Mouse (Mus musculus) liver, embryonic 16.5 days (tissue): ENCODE data around the gene Lrrc23. TPM values are rescaled to one million over a fixed set of nuclear protein-coding genes. Genes with fewer than 3 reads are reported as not detected.
A peak's percentile ranks its signal among the peaks of the same experiment; 100 is the strongest.

Experiments
- ATAC-seq: fragments of 200-750 bp; cut with Nextera tagmentation; 2 replicates; pipeline ENCODE4 v1.8.0; 2017; ENCODE audit warnings: low read depth, mild to moderate bottlenecking, moderate number of reproducible peaks, moderate library complexity
- H3K27ac ChIP-seq: fragments of 300-500 bp; sonication (generic); 2 replicates; pipeline ENCODE4 v1.5.1; 2014; ENCODE audit warnings: mild to moderate bottlenecking, low read length
- H3K27me3 ChIP-seq: fragments of 300-500 bp; sonication (generic); 2 replicates; pipeline ENCODE4 v1.6.1; 2014; ENCODE audit warnings: low read depth, low read length, mixed read lengths; ENCODE audit not compliant: control insufficient read depth, insufficient read depth
- H3K36me3 ChIP-seq: fragments of 300-500 bp; sonication (generic); 2 replicates; pipeline ENCODE4 v1.6.1; 2014; ENCODE audit warnings: mild to moderate bottlenecking; ENCODE audit not compliant: control insufficient read depth, insufficient read depth
- H3K4me1 ChIP-seq: fragments of 300-500 bp; sonication (generic); 2 replicates; pipeline ENCODE4 v1.6.1; 2014; ENCODE audit warnings: low read depth, low read length, mixed read lengths; ENCODE audit not compliant: control insufficient read depth
- H3K4me2 ChIP-seq: fragments of 300-500 bp; sonication (generic); 2 replicates; pipeline ENCODE4 v1.6.1; 2014; ENCODE audit warnings: low read depth, low read length, mixed read lengths
- H3K4me3 ChIP-seq: fragments of 300-500 bp; sonication (generic); 2 replicates; pipeline ENCODE4 v1.5.1; 2014; ENCODE audit warnings: low read depth, mild to moderate bottlenecking, low read length
- H3K9ac ChIP-seq: fragments of 300-500 bp; sonication (generic); 2 replicates; pipeline ENCODE4 v1.6.1; 2014; ENCODE audit warnings: low read depth, low read length
- H3K9me3 ChIP-seq: fragments of 300-500 bp; sonication (generic); replicated peaks from 2 replicates; pipeline ENCODE4 v1.6.1; 2016; ENCODE audit warnings: low read length; ENCODE audit not compliant: control insufficient read depth
- WGBS: fragments of 180-500 bp; shearing (Covaris S2); extraction: QIAGEN DNeasy Blood & Tissue Kit; methylation state at CpG from one replicate; pipeline ENCODE4 v1.1.7; 2014; ENCODE audit not compliant: insufficient replicate concordance; 5-methylcytosine and 5-hydroxymethylcytosine counted together
- polyA plus RNA-seq: library from polyadenylated mRNA; unstranded; fragments of >200 nt; fragmentation: Nextera tagmentation; extraction: Ambion mirVana; gene quantifications from 2 replicates; pipeline ENCODE4 v1.2.1, GENCODE M21; 2015

The Lrrc23 gene
- polyA plus RNA-seq, 1 experiment from 2014 or later, result not detected

DNA sequence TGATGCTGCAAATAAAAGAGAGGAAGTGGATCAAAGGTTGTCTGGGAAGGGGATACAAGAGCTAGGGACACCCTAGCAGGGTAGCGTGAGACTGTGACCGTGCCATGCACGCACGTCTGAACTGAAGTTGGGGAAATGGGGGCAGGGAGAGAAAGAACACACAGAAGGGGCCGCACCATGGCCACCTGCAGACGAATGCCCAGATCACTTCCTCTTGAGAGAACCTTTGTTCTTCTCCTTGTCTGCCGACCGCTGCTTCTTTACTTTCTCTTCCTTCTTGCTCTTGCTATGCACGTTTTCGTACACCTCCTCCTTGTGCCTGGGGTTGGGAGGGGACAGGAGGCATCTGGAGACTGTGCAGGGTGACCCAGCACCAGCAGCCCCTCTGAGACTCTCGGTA, 58.6 kb downstream of the Lrrc23 start:
- H3K36me3 ChIP-seq, result peaks cover 10% of the 10 kb centered on the region
- no peak for ATAC-seq
- no peak overlapping the region for H3K9ac ChIP-seq
- 54% methylated on average over 11 of the region's 11 CpGs for WGBS
- no peaks in the 10 kb centered on the region for H3K27me3 ChIP-seq
- peaks cover 36% of the 10 kb centered on the region for H3K4me1 ChIP-seq
- H3K4me2 ChIP-seq, result no peak overlapping the region
- H3K9me3 ChIP-seq, result no peaks in the 10 kb centered on the region
- no peak overlapping the region for H3K4me3 ChIP-seq
- peak overlapping the region; percentile 54; the same call in 1 of the 2 replicates for H3K27ac ChIP-seq

Other genes starting within 250 kb of the Lrrc23 start
- 75.8 and 79.9 TPM in 2 replicates for gene C1s1, start 237.4 kb downstream of the Lrrc23 start, polyA plus RNA-seq
- not detected in 2 replicates for gene C1rb, start 209.4 kb downstream of the Lrrc23 start, polyA plus RNA-seq
- gene C1s2, start 143.6 kb downstream of the Lrrc23 start, polyA plus RNA-seq, result 0.04 TPM in 1 of 2 replicates, not detected in the other
- gene Lpcat3, start 116.7 kb downstream of the Lrrc23 start, polyA plus RNA-seq, result 80.1 and 88.6 TPM in 2 replicates
- gene Emg1, start 67.5 kb downstream of the Lrrc23 start, polyA plus RNA-seq, result 105 and 121 TPM in 2 replicates
- 206 and 214 TPM in 2 replicates for gene Phb2, start 67.4 kb downstream of the Lrrc23 start, polyA plus RNA-seq
- gene Ptpn6, start 41.0 kb downstream of the Lrrc23 start, polyA plus RNA-seq, result 38.2 and 38.3 TPM in 2 replicates
- gene Grcc10, start 38.4 kb downstream of the Lrrc23 start, polyA plus RNA-seq, result 80.7 and 83.6 TPM in 2 replicates
- not detected in 2 replicates for gene Gm45234, start 23.7 kb downstream of the Lrrc23 start, polyA plus RNA-seq
- gene Atn1, start 23.2 kb downstream of the Lrrc23 start, polyA plus RNA-seq, result 1.3 and 1.7 TPM in 2 replicates
- gene Eno2, start 10.1 kb downstream of the Lrrc23 start, polyA plus RNA-seq, result 0.40 and 0.43 TPM in 2 replicates
- 8.6 and 9.1 TPM in 2 replicates for gene Spsb2, start 28.9 kb upstream of the Lrrc23 start, polyA plus RNA-seq
- 450 and 452 TPM in 2 replicates for gene Tpi1, start 34.6 kb upstream of the Lrrc23 start, polyA plus RNA-seq
- gene Usp5, start 49.8 kb upstream of the Lrrc23 start, polyA plus RNA-seq, result 50.0 and 52.7 TPM in 2 replicates
- 171 and 180 TPM in 2 replicates for gene Cdca3, start 49.8 kb upstream of the Lrrc23 start, polyA plus RNA-seq
- 0.13 and 0.31 TPM in 2 replicates for gene Gnb3, start 60.5 kb upstream of the Lrrc23 start, polyA plus RNA-seq
- gene P3h3, start 78.0 kb upstream of the Lrrc23 start, polyA plus RNA-seq, result 0.62 and 0.76 TPM in 2 replicates
- gene Gpr162, start 84.3 kb upstream of the Lrrc23 start, polyA plus RNA-seq, result 0.02 TPM in 1 of 2 replicates, not detected in the other
- 0.11 and 0.14 TPM in 2 replicates for gene Cd4, start 108.5 kb upstream of the Lrrc23 start, polyA plus RNA-seq
- gene Lag3, start 132.0 kb upstream of the Lrrc23 start, polyA plus RNA-seq, result 0.12 and 0.15 TPM in 2 replicates
- gene Ptms, start 140.4 kb upstream of the Lrrc23 start, polyA plus RNA-seq, result 42.3 and 49.6 TPM in 2 replicates
- 103 and 110 TPM in 2 replicates for gene Mlf2, start 151.7 kb upstream of the Lrrc23 start, polyA plus RNA-seq
- 44.4 and 49.6 TPM in 2 replicates for gene Cops7a, start 185.8 kb upstream of the Lrrc23 start, polyA plus RNA-seq
- 0.05 and 0.11 TPM in 2 replicates for gene Pianp, start 217.0 kb upstream of the Lrrc23 start, polyA plus RNA-seq
- gene Zfp384, start 229.4 kb upstream of the Lrrc23 start, polyA plus RNA-seq, result 3.5 and 3.6 TPM in 2 replicates